Mouse (Mus musculus) monocyte, adult 5-6 weeks (primary cell): ENCODE measurements around the gene Olfr963. TPM values are rescaled to one million over a fixed set of nuclear protein-coding genes. Genes with fewer than 3 reads are reported as not detected.
"Not testable (repeated sequence)": the region's sequence is repeated elsewhere in the genome, so short reads cannot be mapped to it uniquely, and the experiment has no call there.

Experiments
- ATAC-seq: fragments of 153-309, 156-312 bp; replicated peaks from 2 replicates; pipeline ENCODE4 v1.8.0; 2017; ENCODE audit warnings: mild to moderate bottlenecking; ENCODE audit not compliant: low TSS enrichment, insufficient number of reproducible peaks, severe bottlenecking, poor library complexity, low FRiP score
- total RNA-seq: library from RNA; stranded (forward); fragments of 200-1000, 200-491, 200-594 nt; gene quantifications from 3 replicates; pipeline ENCODE4 v1.2.3, GENCODE M21; 2017

Gene Olfr963
- total RNA-seq, result not detected in 3 replicates

DNA sequence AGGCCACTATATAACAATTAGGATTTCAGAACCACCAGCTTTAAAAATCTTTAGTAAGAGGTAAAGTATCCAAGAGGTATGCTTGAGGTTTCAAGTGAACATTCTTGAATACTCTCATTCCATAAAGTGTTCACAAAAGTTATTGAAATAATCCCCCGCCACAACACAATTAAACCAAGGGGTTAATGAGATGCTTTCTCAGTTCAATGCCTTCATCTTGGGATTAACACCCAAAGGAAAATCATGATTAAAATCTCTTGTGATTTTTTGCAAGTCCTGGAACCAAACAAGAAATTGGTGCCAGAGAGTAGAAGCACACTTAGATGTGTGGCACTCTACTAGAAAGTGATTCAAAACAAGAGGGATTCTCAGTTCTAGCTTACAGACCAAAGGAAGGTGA is at the start of gene Olfr963:
Gene Olfr963 (plus strand): TSS at position 301 of the 400 bp plus-strand sequence.
- ATAC-seq, result no peak

DNA sequence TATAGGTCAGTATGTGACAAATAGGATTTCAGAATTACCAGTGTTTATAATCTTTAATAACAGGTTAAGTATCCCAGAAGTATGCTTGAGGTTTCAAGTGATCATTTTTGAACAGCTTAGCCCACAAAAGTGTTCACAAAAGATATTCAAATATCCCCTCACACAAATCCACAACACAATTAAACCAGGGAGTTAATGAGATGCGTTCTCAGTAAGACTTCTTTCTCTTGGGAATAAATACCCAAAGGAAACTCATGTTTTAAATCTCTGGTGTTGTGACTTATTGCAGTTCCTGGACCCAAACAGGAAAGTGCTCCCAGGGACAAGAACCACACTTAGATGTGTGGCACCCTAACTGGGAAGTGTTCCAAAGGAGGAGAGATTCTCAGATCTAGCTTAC is 45.9 kb upstream of the Olfr963 start, which contains the start of gene Olfr960:
Gene Olfr960 (plus strand): TSS at position 301 of the 400 bp plus-strand sequence.
- ATAC-seq, result no peak

DNA sequence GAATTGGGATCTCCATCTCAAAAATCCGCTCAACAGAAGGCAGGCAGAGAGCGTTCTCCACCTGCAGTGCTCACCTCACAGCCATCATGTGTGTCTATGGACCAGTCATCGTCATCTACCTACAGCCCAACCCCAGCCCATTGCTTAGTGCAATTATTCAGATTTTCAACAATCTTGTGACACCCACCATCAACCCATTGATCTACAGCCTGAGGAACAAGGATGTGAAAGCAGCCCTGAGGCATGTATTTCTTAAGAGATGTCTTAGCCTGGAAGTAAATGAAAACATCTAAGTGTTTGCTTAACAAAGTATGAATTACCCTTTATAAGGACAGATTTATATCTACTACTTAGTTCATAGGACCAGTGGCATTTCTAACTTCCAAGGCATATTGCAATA is 43.2 kb upstream of the Olfr963 start:
- no peak for ATAC-seq

DNA sequence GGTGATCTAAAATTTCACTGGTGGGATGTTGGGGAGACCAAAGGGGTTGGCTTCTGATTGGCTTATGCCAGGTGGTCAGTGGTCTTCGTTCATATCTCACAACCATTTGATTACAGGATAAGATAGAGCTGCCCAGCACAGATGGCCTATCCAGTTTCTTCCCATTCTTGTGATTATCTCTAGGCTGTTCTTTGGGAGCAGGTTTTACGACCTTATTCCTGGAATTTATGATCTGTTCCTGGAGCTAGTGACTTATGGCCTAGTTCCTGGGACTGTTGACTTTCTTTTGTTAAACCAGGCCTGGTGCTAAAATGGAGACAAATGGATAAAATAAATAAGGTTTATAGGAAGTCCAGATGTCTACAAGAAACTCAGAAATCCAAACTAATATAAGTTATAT is 42.3 kb upstream of the Olfr963 start:
- no peak for ATAC-seq

DNA sequence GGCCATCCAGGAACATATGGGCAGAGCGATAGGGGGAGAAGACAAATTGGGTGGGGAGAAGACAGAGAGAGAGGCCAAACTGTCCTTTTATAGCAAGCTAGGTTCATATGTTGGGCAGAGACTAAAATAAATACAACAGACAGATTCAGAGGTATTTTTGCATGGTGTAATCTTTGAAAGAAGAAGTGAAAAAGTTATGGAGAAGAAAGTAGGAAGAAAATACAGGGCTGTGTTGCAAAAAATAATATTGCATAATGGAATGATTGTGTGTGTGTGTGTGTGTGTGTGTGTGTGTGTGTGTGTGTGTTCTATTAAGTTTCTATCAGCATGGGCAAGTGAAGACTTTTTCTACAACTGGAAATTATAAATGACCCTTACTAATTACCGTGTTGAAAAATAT is 37.9 kb upstream of the Olfr963 start:
- ATAC-seq, result 0 out of 2 replicates have a peak, but pooled peaks have one; percentile 27

DNA sequence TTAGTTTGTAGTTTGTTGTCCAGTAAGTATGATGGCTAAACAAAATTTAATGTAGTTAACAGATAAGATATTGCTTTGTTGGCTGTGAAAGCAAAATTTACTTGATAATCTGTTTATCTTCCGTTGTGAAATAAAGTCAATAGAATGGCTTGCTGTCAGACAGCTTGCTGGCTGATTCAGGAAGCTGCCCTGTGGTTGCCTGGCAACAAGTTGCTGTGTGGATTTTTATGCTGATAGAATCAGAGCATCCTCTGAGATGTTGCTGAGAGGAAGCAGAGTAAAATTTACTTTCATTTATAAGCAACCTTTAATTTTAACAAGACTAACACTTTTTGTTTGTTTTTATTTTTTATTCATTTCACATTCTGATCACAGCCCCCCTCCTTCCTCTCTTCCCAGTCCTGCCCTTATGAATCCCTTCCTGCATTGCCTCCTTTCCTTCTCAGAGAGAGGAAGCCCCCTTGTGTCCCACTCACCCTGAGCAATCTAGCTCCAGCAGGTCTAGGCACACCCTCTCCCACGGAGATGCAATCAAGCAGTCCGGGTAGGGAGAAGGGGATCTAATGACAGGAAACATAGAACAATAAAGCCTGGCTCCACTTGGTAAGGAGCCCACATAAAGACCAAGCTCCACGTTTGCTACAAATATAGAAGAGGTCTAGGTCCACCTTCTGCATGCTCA is 33.0 kb upstream of the Olfr963 start:
- ATAC-seq, result no peak

DNA sequence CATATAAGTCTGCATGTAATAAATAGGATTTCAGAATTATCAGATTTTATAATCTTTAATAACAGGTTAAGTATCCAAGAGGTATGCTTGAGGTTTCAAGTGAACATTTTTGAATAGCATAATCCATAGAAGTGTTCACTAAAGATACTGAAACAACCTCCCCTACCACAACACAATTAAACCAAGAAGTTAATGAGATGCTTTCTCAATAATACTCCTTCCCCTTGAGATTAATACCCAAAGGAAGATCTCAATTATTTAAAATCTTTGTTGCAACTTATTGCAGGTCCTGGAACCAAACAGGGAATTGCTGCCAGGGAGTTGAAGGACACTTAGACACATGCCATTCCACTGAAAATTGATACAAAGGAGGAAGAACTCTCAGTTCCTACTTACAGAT is 22.2 kb upstream of the Olfr963 start, which contains the start of gene Olfr961:
Gene Olfr961 (plus strand): TSS at position 301 of the 400 bp plus-strand sequence.
- no peak for ATAC-seq

DNA sequence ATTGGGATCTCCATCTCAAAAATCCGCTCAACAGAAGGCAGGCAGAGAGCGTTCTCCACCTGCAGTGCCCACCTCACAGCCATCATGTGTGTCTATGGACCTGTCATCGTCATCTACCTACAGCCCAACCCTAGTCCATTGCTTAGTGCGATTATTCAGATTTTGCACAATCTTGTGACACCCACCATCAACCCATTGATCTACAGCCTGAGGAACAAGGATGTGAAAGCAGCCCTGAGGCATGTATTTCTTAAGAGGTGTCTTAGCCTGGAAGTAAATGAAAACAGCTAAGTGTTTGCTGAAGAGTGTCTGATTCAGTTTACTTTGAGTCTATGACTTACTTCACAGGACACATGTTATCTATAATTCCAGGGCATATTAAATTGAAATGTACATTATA is 19.6 kb upstream of the Olfr963 start:
- ATAC-seq, result no peak

DNA sequence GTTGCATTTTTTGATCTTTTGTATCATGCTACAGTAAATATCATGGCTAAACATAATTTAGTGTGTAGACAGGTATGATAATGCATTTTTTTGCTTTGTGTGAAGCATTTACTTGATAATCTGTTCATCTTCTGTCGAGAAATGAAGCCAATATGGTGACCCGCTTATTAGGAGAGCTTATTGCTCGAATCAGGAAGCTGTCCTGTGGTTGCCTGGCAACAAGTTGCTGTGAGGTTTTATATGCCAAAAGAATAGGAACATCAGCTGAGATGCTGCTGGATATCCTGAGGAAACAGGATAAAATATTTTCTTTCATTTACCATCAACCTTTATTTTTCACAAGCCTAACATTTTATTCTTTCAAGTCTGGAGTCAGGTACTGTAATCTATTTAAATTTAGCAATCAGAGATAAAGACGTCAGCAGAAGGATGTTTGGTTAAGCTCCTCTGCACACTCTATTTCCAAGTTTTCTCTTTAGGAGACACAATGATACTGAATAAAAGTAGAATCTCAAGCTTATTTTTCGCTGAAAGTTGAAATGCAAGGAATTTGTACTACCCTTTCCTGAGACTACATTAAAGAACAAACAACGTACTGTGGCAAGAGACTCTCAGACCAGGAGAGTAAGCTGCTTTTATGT is 12.1 kb upstream of the Olfr963 start:
- no peak for ATAC-seq

DNA sequence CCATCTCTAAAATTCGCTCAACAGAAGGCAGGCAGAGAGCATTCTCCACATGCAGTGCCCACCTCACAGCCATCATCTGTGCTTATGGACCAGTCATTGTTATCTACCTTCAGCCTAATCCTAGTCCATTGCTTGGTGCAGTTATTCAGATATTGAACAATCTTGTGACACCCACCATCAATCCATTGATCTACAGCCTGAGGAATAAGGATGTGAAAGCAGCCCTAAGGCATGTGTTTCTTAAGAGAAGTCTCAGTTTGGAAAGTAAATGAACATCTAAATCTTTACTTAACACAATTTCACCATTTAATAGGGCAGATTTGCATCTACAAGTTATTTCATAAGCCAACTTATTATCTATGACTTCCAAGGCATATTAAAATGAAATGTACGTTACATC is 2.7 kb downstream of the Olfr963 start:
- ATAC-seq, result no peak

DNA sequence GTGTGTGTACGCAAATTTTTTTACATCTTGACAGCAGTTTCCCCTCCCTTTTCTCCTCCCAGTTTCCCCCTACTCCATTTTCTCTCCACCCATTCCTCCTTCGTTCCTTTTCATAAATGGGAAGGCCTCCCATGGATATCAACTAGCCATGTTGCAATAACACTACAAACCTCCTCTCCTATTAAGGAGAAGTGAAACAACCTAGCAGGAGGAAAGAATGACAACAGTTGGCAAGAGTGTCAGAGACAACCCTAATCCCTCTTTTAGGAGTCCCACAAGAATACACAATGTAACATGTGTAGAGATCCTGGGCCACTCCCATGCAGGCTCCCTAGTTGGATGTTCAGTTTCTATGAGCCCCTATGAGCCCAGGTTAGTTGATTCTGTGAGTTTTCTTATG is 7.8 kb downstream of the Olfr963 start:
- no peak for ATAC-seq

DNA sequence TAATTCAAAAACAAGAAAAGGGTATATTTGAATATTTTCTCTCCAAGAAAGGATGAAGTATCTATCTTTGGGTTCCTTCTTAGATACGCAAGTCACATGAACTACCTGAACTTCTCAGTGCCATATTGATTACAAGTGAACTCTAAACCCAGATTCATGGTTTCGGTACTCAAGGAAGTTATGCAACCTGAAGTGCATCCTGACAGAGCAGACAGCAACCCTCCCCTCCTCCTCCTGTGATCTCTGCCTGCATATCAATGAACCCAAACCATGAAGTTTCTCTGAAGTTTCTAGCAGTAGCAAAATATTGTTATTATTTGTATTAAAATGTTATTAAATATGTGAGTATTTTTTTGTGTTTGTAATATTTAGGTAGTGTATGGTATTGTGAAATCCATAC is 11.6 kb downstream of the Olfr963 start:
- ATAC-seq, result no peak

DNA sequence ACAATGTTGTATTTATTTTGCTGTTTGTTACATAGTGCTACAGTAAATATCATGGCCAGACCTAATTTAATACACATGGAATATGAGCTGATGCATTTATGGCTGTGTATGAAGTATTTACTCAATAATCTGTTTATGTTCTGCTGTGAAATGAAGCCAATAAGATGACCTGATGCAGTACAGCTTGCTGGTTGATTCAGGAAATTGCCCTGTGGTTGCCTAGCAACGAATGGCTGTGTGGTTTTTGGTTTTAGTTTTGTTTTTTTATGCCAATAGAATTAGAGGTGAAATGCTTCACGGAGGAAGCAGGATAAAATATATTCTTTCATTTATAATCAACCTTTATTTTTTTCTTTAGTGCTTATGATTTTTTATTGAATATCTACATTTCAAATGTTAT is 12.3 kb downstream of the Olfr963 start:
- no peak for ATAC-seq

DNA sequence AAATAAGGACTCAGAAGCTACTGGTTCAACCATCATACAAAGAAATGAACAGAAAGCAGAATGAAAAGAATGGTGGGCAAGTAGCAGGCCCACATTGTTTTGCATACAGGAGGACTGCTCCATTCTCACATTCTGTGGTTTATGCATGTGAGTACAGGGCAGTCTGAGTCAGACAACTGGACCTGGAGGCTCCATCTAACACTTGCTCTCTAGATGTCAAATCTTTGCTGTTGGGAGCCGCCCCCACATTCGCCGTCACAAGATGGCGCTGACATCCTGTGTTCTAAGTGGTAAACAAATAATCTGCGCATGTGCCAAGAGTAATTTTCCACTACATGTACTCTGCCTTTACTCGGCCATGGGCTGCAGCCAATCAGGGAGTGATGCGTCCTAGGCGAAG is 34.1 kb downstream of the Olfr963 start:
- ATAC-seq, result not testable (repeated sequence)

DNA sequence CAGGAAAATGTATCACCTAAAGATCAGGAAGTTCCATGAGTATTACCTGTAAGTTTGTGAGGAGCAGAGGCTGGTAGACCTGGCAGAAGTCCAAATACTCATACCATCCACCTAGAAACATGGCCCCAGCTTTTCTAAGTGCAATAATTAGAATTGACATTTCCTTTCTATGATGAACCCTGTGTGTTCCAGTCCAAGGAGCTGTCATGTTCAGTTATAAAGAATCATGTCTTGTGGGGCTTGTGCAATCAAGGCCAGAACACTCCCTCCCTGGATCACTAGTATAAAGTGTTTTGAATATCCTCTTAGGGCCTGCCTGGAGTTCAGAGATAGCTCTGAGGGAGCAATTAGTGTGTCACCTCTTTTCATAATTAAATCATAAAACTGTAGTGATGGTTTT is 40.0 kb downstream of the Olfr963 start, which contains the start of gene Olfr149:
Gene Olfr149 (minus strand): TSS at position 101 of the 400 bp plus-strand sequence.
- ATAC-seq, result no peak

DNA sequence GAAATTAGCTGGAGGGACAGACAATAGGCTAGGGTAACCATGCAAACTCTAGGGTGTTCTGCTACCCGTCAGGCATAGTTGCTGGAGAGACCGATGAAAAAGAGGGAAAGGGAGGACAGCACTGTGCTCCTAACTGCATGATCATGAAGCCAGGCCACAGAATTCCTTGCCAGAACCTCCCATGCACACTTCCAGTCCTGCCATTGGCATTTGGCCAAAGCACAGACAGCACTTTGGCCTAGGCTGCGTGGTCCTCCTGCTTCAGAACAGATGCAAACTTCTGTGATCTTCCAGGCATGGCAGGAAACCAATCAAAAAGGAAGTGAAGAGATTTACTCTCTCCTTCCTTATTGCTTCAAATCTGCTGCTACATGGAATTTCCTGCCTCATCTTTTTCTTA is 42.0 kb downstream of the Olfr963 start:
- ATAC-seq, result no peak

DNA sequence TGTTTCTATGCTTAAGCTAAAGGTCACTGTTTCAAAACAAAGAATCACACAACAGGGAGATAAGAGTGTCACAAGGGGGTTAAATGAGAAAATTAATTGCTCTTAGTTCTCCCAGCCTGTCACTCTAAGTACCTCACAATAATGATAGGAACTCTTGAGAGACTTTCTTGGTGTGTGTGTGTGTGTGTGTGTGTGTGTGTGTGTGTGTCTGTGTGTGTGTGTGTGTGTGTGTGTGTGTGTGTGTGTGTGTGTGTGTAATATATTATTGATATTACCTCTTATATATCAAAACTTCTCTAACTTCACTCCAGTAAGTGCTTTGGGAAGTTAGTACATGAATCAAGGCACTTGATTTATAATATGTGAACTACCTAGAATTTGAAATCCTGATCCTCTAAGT is 44.0 kb downstream of the Olfr963 start, which contains the start of gene Olfr965:
Gene Olfr965 (plus strand): TSS at position 301 of the 400 bp plus-strand sequence.
- ATAC-seq, result no peak
